Mouse (Mus musculus): ENCODE results near the gene Htra2. TPM values are rescaled to one million over a fixed set of nuclear protein-coding genes. Genes with fewer than 3 reads are reported as not detected.

The Htra2 gene
- polyA plus RNA-seq, 1 experiment = 36.8 TPM

DNA sequence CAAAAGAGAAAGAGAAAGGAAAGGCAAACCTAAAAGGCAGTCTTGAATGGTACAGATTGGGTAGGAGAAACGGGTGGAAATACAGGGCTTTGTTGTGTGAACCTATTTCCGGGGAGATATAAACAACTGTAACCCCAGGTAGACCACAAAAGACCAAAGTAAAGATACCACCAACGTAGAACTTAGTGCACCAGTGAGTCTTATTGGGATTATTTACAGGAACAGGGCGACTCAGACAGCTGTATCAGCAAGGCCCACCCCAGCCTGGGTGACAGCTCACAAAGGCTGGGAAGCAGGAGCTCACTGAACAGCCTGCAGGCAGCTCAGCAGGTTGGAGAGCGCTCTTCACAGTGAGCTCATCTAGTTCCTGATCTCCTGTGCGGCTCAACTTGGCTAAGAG lies 40.9 kb upstream of the Htra2 start:
- no peaks in the 10 kb centered on the region for H3K27me3 ChIP-seq (ENCODE audit: control insufficient read depth, insufficient read depth, low read length, poor library complexity, severe bottlenecking)
- no peak overlapping the region for H3K4me3 ChIP-seq (ENCODE audit: low read depth, low read length)
- no peak overlapping the region for H3K27ac ChIP-seq (ENCODE audit: insufficient read depth, low read length)
- H3K9ac ChIP-seq (ENCODE audit: low read depth, poor library complexity, severe bottlenecking) = no peak overlapping the region
- no peaks in the 10 kb centered on the region for H3K9me3 ChIP-seq (replicated peaks; ENCODE audit: control insufficient read depth, insufficient read depth, low read length, poor library complexity, severe bottlenecking)
- H3K4me1 ChIP-seq (ENCODE audit: control insufficient read depth, insufficient read depth, low read length) = no peaks in the 10 kb centered on the region
- TF ChIP-seq CTCF (IDR thresholded peaks at IDR 0.05; ENCODE audit: low read depth, low read length) = no peak
- TF ChIP-seq POLR2A (IDR thresholded peaks at IDR 0.05; ENCODE audit: insufficient read depth, low read length) = no peak
- TF ChIP-seq EP300 (IDR thresholded peaks at IDR 0.05; ENCODE audit: insufficient read depth, low read depth, low read length) = no peak
- no peaks in the 10 kb centered on the region for H3K36me3 ChIP-seq (ENCODE audit: control insufficient read depth, insufficient read depth, low read length, poor library complexity, severe bottlenecking)

DNA sequence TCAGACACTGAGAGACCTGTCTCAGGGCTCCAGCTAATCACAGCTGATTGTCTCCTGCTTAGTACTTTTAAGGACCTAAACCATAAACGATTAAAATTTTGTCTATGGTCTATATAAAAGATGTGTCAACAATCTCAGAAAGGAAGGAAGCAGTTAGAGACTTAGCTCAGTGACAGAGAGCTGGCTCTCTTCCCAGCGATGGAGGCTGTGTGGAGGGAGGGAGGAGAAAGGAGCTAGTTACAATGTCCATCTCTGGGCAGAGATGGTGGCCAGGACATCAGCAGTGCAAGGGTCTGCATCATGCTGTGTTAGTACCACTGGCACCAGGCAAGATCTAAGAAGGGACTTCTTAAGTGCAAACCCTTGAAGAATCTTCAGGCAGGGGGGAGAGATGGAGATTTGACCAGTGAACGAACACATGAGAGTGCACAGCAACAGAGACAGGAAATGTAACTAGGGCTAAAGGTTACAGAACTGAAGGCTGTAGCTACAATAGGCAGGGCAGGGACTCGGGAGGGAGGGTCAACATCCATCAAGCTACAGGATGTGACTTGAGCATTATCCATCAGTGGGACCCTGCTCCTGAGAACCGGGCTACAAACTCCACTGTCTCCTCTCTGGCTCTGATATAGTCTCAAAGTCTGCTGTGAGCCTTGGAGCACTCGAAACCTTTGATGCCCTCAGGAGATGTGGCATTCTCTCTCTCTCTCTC lies 37.5 kb upstream of the Htra2 start:
- Histone ChIP-seq H3K36me3 (ENCODE audit: control insufficient read depth, insufficient read depth, low read length, poor library complexity, severe bottlenecking) (no peaks in the 10 kb centered on the region), H3K9me3 (replicated peaks; ENCODE audit: control insufficient read depth, insufficient read depth, low read length, poor library complexity, severe bottlenecking) (no peaks in the 10 kb centered on the region), H3K9ac (ENCODE audit: low read depth, poor library complexity, severe bottlenecking) (no peak overlapping the region), H3K27me3 (ENCODE audit: control insufficient read depth, insufficient read depth, low read length, poor library complexity, severe bottlenecking) (no peaks in the 10 kb centered on the region), H3K27ac (ENCODE audit: insufficient read depth, low read length) (no peak overlapping the region), H3K4me1 (ENCODE audit: control insufficient read depth, insufficient read depth, low read length) (no peaks in the 10 kb centered on the region), H3K4me3 (ENCODE audit: low read depth, low read length) (no peak overlapping the region)
- TF ChIP-seq EP300 (IDR thresholded peaks at IDR 0.05; ENCODE audit: insufficient read depth, low read depth, low read length) (no peak), CTCF (IDR thresholded peaks at IDR 0.05; ENCODE audit: low read depth, low read length) (no peak), POLR2A (IDR thresholded peaks at IDR 0.05; ENCODE audit: insufficient read depth, low read length) (no peak)

- Histone ChIP-seq H3K4me1 (ENCODE audit: control insufficient read depth, insufficient read depth, low read length) (no peaks in the 10 kb centered on the region), H3K4me3 (ENCODE audit: low read depth, low read length) (peak overlapping the region; percentile 39), H3K27ac (ENCODE audit: insufficient read depth, low read length) (no peak overlapping the region), H3K36me3 (ENCODE audit: control insufficient read depth, insufficient read depth, low read length, poor library complexity, severe bottlenecking) (no peaks in the 10 kb centered on the region), H3K9ac (ENCODE audit: low read depth, poor library complexity, severe bottlenecking) (peak overlapping the region; percentile 40; the same call in 1 of the 2 replicates), H3K27me3 (ENCODE audit: control insufficient read depth, insufficient read depth, low read length, poor library complexity, severe bottlenecking) (no peaks in the 10 kb centered on the region), H3K9me3 (replicated peaks; ENCODE audit: control insufficient read depth, insufficient read depth, low read length, poor library complexity, severe bottlenecking) (no peaks in the 10 kb centered on the region)
- TF ChIP-seq EP300 (IDR thresholded peaks at IDR 0.05; ENCODE audit: insufficient read depth, low read depth, low read length) (no peak), CTCF (IDR thresholded peaks at IDR 0.05; ENCODE audit: low read depth, low read length) (no peak), POLR2A (IDR thresholded peaks at IDR 0.05; ENCODE audit: insufficient read depth, low read length) (no peak)
These were observed 32.8 kb upstream of the Htra2 start for GRCm38 (mm10) chr6:83087926-83088260.

DNA sequence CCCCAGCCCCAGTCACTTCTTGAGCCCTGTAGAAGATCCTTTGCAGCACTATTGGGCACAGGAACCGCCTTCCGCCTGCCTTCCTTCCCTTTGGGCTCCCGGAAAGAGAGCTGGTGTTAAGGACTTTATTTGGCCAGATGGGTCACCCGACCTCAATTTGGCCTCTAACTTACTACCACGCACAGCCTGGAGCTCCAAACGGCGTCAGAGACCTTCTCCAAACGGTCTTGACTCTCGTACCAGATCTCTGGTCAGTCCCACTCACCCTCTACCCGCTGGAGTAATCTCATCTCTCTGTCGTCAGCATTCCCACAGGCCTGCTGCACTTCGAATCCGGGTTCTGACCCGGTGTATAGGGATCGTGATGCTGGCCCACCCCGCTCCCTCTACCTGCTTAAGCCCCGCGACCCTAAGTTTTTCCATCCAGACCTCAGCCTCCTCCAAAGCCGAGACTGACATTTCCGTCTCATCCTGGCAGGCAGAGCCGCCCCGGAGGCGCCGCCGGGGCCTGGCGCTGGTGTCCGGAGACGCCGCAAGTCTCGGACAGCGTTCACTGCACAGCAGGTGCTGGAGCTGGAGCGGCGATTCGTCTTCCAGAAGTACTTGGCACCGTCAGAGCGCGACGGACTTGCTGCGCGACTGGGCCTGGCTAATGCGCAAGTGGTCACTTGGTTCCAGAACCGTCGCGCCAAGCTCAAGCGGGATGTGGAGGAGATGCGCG lies 32.3 kb upstream of the Htra2 start:
- H3K4me3 ChIP-seq (ENCODE audit: low read depth, low read length) = peak overlapping the region; percentile 39
- no peaks in the 10 kb centered on the region for H3K4me1 ChIP-seq (ENCODE audit: control insufficient read depth, insufficient read depth, low read length)
- peak overlapping the region; percentile 40 for H3K9ac ChIP-seq (ENCODE audit: low read depth, poor library complexity, severe bottlenecking)
- no peaks in the 10 kb centered on the region for H3K9me3 ChIP-seq (replicated peaks; ENCODE audit: control insufficient read depth, insufficient read depth, low read length, poor library complexity, severe bottlenecking)
- no peak for TF ChIP-seq POLR2A (IDR thresholded peaks at IDR 0.05; ENCODE audit: insufficient read depth, low read length)
- TF ChIP-seq CTCF (IDR thresholded peaks at IDR 0.05; ENCODE audit: low read depth, low read length) = no peak
- TF ChIP-seq EP300 (IDR thresholded peaks at IDR 0.05; ENCODE audit: insufficient read depth, low read depth, low read length) = no peak
- no peaks in the 10 kb centered on the region for H3K27me3 ChIP-seq (ENCODE audit: control insufficient read depth, insufficient read depth, low read length, poor library complexity, severe bottlenecking)
- H3K36me3 ChIP-seq (ENCODE audit: control insufficient read depth, insufficient read depth, low read length, poor library complexity, severe bottlenecking) = no peaks in the 10 kb centered on the region
- no peak overlapping the region for H3K27ac ChIP-seq (ENCODE audit: insufficient read depth, low read length)

DNA sequence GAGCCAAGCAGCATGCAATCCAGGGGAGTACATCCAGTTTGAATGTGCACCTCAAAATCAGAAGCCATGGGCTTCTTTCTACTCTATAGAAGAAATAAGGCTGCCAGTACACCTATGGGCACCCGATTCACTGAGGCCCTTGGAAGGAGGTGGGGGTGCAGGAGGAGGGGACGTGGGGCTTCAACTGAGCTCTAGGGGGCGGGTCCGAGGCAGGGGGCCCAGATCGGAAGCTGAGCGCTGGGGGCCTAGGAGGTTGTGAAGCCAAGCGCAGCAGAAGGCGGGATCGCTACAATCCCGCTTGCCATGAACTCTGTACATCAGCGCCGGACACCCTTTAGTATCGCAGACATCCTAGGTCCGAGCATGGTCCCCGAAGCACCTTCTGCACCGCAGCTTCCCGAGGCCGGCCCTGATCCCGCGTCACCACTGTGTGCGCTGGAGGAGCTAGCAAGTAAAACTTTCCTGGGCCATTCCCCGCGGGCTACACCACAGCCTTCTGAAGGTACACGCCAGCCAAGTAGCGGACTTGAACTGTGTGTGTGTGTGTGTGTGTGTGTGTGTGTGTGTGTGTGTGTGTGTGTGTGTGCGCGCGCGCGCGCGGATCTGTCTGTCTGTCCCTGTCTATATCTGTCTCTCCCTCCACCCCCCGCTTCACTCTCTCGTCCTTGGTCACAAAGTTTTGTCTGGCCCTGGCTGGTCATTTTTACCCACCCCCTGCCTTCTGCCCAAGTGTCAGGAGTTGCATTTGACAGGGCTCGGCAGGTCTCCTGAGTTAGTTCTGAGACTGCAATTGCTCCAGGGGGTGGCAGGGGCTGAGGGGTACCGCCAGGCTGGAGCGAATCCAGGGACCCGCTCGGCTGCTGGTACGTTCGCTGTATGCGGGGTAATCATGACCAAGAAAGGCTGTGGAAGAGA lies 31.3 kb upstream of the Htra2 start, which contains the start of gene Lbx2:
Lbx2 (plus strand) TSS at position 247 of the 915 bp plus-strand sequence.
- Histone ChIP-seq H3K27ac (ENCODE audit: insufficient read depth, low read length) (no peak within 1 kb of the TSS), H3K4me1 (ENCODE audit: control insufficient read depth, insufficient read depth, low read length) (no peaks in the 10 kb centered on the region), H3K27me3 (ENCODE audit: control insufficient read depth, insufficient read depth, low read length, poor library complexity, severe bottlenecking) (no peaks in the 10 kb centered on the region), H3K9me3 (replicated peaks; ENCODE audit: control insufficient read depth, insufficient read depth, low read length, poor library complexity, severe bottlenecking) (no peaks in the 10 kb centered on the region), H3K9ac (ENCODE audit: low read depth, poor library complexity, severe bottlenecking) (peak within 1 kb of the TSS; percentile 15; the same call in 1 of the 2 replicates), H3K4me3 (ENCODE audit: low read depth, low read length) (peak within 1 kb of the TSS; percentile 39), H3K36me3 (ENCODE audit: control insufficient read depth, insufficient read depth, low read length, poor library complexity, severe bottlenecking) (no peaks in the 10 kb centered on the region)
- TF ChIP-seq CTCF (IDR thresholded peaks at IDR 0.05; ENCODE audit: low read depth, low read length) (no peak), POLR2A (IDR thresholded peaks at IDR 0.05; ENCODE audit: insufficient read depth, low read length) (no peak), EP300 (IDR thresholded peaks at IDR 0.05; ENCODE audit: insufficient read depth, low read depth, low read length) (no peak)
